Mouse (Mus musculus) small intestine, adult 2 months (tissue): Measurements from ENCODE around the gene Shh. TPM values are rescaled to one million over a fixed set of nuclear protein-coding genes. Genes with fewer than 3 reads are reported as not detected.

ENCODE experiments used
- H3K27ac ChIP-seq: fragments of 200-500 bp; 2 replicates; pipeline ENCODE4 v1.5.1; 2012; ENCODE audit warnings: low read depth, low read length, control low read depth, inconsistent platforms; ENCODE audit not compliant: insufficient read depth
- H3K27me3 ChIP-seq: fragments of 200-500 bp; 2 replicates; pipeline ENCODE4 v1.6.1; 2012; ENCODE audit warnings: mild to moderate bottlenecking, moderate library complexity, low read length, inconsistent platforms; ENCODE audit not compliant: control insufficient read depth, insufficient read depth
- H3K36me3 ChIP-seq: fragments of 200-500 bp; 2 replicates; pipeline ENCODE4 v1.6.1; 2012; ENCODE audit warnings: mild to moderate bottlenecking, low read length, control low read depth, inconsistent platforms; ENCODE audit not compliant: control insufficient read depth, insufficient read depth
- H3K4me1 ChIP-seq: fragments of 200-500 bp; 2 replicates; pipeline ENCODE4 v1.6.1; 2012; ENCODE audit warnings: low read length, inconsistent platforms, mixed read lengths; ENCODE audit not compliant: control insufficient read depth, insufficient read depth, insufficient read length
- H3K4me3 ChIP-seq: fragments of 200-500 bp; 2 replicates; pipeline ENCODE4 v1.5.1; 2012; ENCODE audit warnings: low read depth, mild to moderate bottlenecking, control low read depth, inconsistent platforms, low read length, moderate library complexity
- CTCF ChIP-seq: fragments of 200-500 bp; IDR thresholded peaks from 2 replicates; pipeline ENCODE4 v1.5.1; 2012; ENCODE audit warnings: low read depth, mild to moderate bottlenecking, control low read depth, inconsistent platforms, low read length, moderate library complexity, mixed read lengths; ENCODE audit not compliant: insufficient replicate concordance, insufficient read length; ENCODE audit errors: extremely low read depth
- POLR2A ChIP-seq: fragments of 200-500 bp; IDR thresholded peaks from 2 replicates; pipeline ENCODE4 v1.6.1; 2012; ENCODE audit warnings: low read depth, mild to moderate bottlenecking, control low read depth, inconsistent platforms, low read length, moderate library complexity
- WGBS: fragments of 180-500 bp; shearing (Covaris S2); methylation state at CpG from one replicate; pipeline ENCODE4 v1.1.7; 2018; 5-methylcytosine and 5-hydroxymethylcytosine counted together
- polyA plus RNA-seq: library from polyadenylated mRNA; depleted of rRNA; stranded (reverse); fragments of >200 nt; gene quantifications from 2 replicates; pipeline ENCODE4 v1.2.3, GENCODE M21; 2012

Gene Shh
- polyA plus RNA-seq, 1 experiment: 0.56 TPM

DNA sequence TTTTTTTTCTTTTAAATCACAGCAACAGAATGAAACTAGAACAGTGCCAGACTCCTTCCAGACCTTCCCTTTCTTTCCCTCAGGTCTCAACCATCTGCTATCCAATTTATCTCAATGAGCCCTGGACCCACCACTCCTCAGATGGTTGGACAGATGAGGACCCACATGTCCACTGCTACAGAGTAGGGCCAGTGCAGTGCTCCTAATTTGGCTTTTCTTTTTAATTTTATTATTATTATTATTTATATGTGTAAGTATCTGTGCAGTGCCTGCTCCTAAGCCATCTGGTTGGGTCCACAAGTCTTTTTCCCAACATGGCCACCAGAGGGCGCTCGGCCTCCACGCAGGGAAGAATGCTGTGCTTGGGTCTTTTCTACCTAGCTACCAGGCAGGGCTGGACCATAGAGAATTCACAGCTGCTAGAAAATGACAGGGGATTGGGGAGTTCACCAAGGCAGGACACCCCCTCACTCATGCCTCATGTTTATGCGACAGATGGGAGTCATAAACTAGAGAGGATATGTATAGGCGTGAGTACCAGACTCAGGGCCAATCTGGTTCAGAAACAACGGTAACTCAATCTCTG, 15.9 kb downstream of the Shh start:
- Histone ChIP-seq H3K27ac (no peak overlapping the region), H3K27me3 (no peaks in the 10 kb centered on the region), H3K36me3 (no peaks in the 10 kb centered on the region), H3K4me3 (no peak overlapping the region), H3K4me1 (no peaks in the 10 kb centered on the region)
- 39% methylated on average over 6 of the region's 6 CpGs for WGBS
- TF ChIP-seq CTCF (peak; percentile 96), POLR2A (no peak)

- 69% methylated on average over 3 of the region's 3 CpGs for whole genome bisulfite sequencing
- no peaks in the 10 kb centered on the region for H3K36me3 ChIP-seq
- H3K27ac ChIP-seq: no peak overlapping the region
- H3K27me3 ChIP-seq: no peaks in the 10 kb centered on the region
- no peak for TF ChIP-seq CTCF
- no peak for TF ChIP-seq POLR2A
- no peak overlapping the region for H3K4me3 ChIP-seq
- no peaks in the 10 kb centered on the region for H3K4me1 ChIP-seq
Observed at GRCm38 (mm10) chr5:28450126-28450890, 16.7 kb downstream of the Shh start.

DNA sequence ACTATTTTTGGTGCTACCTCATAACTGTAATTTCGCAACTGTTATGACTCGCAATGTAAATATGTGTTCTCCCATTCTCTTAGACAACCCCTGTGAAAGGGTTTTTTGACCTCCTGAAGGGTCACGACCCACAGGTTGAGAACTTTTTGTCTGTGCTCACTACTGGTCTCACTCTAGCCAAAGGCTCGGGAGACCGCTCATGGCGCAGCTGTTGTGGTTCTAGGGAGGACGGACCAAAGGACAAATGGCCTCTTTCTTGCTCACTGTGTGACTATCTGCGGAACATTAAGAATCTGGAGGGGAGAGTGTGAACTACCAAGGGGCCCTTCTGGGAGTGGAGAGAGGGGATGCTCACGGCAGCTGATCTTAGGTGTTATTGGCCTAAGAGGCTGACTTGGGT, 41.1 kb downstream of the Shh start:
- Histone ChIP-seq H3K27ac (no peak overlapping the region), H3K4me1 (no peaks in the 10 kb centered on the region), H3K4me3 (no peak overlapping the region), H3K27me3 (no peaks in the 10 kb centered on the region), H3K36me3 (no peaks in the 10 kb centered on the region)
- 96% methylated on average over 9 of the region's 9 CpGs for WGBS
- no peak for TF ChIP-seq CTCF
- no peak for TF ChIP-seq POLR2A

DNA sequence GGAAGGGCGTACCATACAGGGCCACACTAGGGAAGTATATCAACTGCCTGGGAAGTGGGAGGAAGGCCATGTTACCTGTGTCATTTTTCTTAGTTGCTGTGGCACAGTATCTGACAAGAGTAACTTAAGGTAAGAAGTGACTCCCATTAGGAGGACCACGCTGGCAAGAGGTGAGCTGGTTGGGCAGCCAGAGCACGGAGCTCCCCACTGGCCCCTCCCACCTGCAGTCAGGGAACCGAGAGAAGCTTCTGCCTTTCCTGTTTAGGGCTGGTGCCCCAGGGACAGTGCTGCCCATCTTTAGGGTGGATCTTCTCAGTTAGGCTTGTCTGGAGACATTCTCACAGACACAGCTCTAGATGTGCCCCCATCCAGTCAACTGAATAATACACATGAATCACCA, 43.3 kb downstream of the Shh start:
- WGBS: 73% methylated on average over 4 of the region's 4 CpGs
- TF ChIP-seq CTCF (no peak), POLR2A (no peak)
- Histone ChIP-seq H3K4me3 (no peak overlapping the region), H3K27ac (no peak overlapping the region), H3K27me3 (no peaks in the 10 kb centered on the region), H3K4me1 (peaks cover 8% of the 10 kb centered on the region), H3K36me3 (0 out of 2 replicates have a peak, but pooled peaks cover 1% of the 10 kb centered on the region)

GRCm38 (mm10) chr5:28419640-28420265, 47.3 kb downstream of the Shh start:
- H3K4me1 ChIP-seq: peaks cover 16% of the 10 kb centered on the region
- H3K27ac ChIP-seq: peak overlapping the region; percentile 89
- no peak overlapping the region for H3K4me3 ChIP-seq
- 37% methylated on average over 12 of the region's 12 CpGs for WGBS
- TF ChIP-seq CTCF (no peak), POLR2A (no peak)
- H3K27me3 ChIP-seq: no peaks in the 10 kb centered on the region
- peaks cover 23% of the 10 kb centered on the region for H3K36me3 ChIP-seq

- Histone ChIP-seq H3K36me3 (peaks cover 26% of the 10 kb centered on the region), H3K4me1 (peaks cover 16% of the 10 kb centered on the region), H3K27me3 (no peaks in the 10 kb centered on the region), H3K27ac (0 out of 2 replicates have a peak overlapping the region, but pooled peaks have one; percentile 17), H3K4me3 (no peak overlapping the region)
- WGBS: 63% methylated on average over 10 of the region's 10 CpGs
- no peak for TF ChIP-seq CTCF
- TF ChIP-seq POLR2A: no peak
Observed at GRCm38 (mm10) chr5:28418734-28419133, 48.3 kb downstream of the Shh start.

GRCm38 (mm10) chr5:28416029-28416428, 51.0 kb downstream of the Shh start:
- TF ChIP-seq POLR2A (no peak), CTCF (no peak)
- Histone ChIP-seq H3K27me3 (no peaks in the 10 kb centered on the region), H3K4me1 (peaks cover 16% of the 10 kb centered on the region), H3K27ac (no peak overlapping the region), H3K36me3 (peaks cover 45% of the 10 kb centered on the region), H3K4me3 (no peak overlapping the region)
